12 mouse cellular contexts compared by ENCODE assay signal in the genomic region with DNA sequence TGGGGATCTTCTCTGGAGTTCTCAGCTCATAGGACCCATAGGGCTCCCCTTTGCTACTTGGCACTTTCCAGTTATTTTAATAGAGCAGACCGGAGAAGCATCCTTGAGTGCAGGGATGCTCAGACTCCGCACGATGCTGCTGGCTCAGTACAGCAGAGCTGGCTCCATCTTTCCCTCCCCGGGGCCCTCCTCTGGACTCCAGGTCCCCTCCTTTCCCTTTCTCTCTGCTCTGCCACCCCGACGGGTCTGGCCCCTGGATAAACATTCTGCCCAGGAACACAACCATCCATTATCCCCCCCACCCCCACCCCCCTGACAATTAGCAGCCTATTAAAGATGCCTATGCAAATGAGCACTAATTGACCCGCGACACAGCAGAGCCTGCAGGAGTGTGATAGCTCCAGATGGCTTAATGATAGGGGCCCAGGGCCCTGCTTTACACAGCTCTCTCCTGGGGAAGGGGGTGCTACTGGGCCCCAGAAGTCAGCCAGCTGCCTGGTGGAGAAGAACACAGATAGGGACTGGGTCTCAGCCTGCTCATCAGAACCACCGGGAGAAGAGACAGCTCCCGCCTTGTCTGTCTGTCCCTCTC. TPM values are rescaled to one million over a fixed set of nuclear protein-coding genes. Genes with fewer than 3 reads are reported as not detected.
A peak's percentile ranks its signal among the peaks of the same experiment; 100 is the strongest.
DNase-seq lines count a peak whose midpoint lies in the region; ATAC-seq and TF ChIP-seq lines count a peak whose summit lies in the region.
"Had no signal": no experiment of that assay in that cellular context is flagged by ENCODE, and none has a peak within 500 bp of the region (broad histone marks: within the 10 kb centered on the region; RNA-seq: fewer than 3 reads in every experiment).

No protein-coding gene starts in this region.

- no peaks in the 10 kb centered on the region for H3K36me3 ChIP-seq in forebrain, embryonic 16.5 days (ENCODE audit: control insufficient read depth, insufficient read depth)
- no peaks in the 10 kb centered on the region for H3K36me3 ChIP-seq in liver, embryonic 13.5 days
- H3K36me3 ChIP-seq in neural tube, embryonic 15.5 days, result no peaks in the 10 kb centered on the region
- H3K36me3 ChIP-seq: lung, embryonic 15.5 days had no signal

- H3K4me2 ChIP-seq in forebrain, embryonic 16.5 days (ENCODE audit: low read length), result no peak overlapping the region
- H3K4me2 ChIP-seq in liver, embryonic 13.5 days, result peak overlapping the region; percentile 28; the same call in 1 of the 2 replicates
- H3K4me2 ChIP-seq in neural tube, embryonic 15.5 days, result no peak overlapping the region
- H3K4me2 ChIP-seq: lung, embryonic 15.5 days had no signal

- DNase-seq in layer of hippocampus, adult 2 months (ENCODE audit: low spot score in 2 of 2), result no peak
- no peak for DNase-seq in layer of hippocampus, postnatal 36 days
- DNase-seq in liver, embryonic 13.5 days, result peak; percentile 23
- DNase-seq in frontal cortex, postnatal 10 days (ENCODE audit: low spot score in 2 of 2), result no peak
- no peak for DNase-seq in heart, adult 9 months (ENCODE audit: low spot score in 2 of 2)
- no peak for DNase-seq in lung, postnatal 4 days
- DNase-seq: gastrocnemius, postnatal 36 days; kidney, adult 11 months; thymus, adult 18-20 months had no signal

- no peak overlapping the region for H3K9ac ChIP-seq in forebrain, embryonic 16.5 days (replicated peaks; ENCODE audit: low read depth, low read length)
- no peak overlapping the region for H3K9ac ChIP-seq in liver, embryonic 13.5 days
- no peak overlapping the region for H3K9ac ChIP-seq in neural tube, embryonic 15.5 days (replicated peaks)
- H3K9ac ChIP-seq: lung, embryonic 15.5 days had no signal

- WGBS in forebrain, embryonic 16.5 days, result 8% methylated on average over 10 of the region's 10 CpGs
- WGBS in liver, embryonic 13.5 days (ENCODE audit: insufficient replicate concordance), result 19% methylated on average over 10 of the region's 10 CpGs
- WGBS in neural tube, embryonic 15.5 days, result 13% methylated on average over 10 of the region's 10 CpGs

- peaks cover 24% of the 10 kb centered on the region for H3K4me1 ChIP-seq in forebrain, embryonic 16.5 days (replicated peaks; ENCODE audit: control insufficient read depth, insufficient read depth, low read length)
- H3K4me1 ChIP-seq in liver, embryonic 13.5 days (replicated peaks), result peaks cover 6% of the 10 kb centered on the region
- peaks cover 43% of the 10 kb centered on the region for H3K4me1 ChIP-seq in neural tube, embryonic 15.5 days
- H3K4me1 ChIP-seq: lung, embryonic 15.5 days had no signal

- H3K9me3 ChIP-seq in forebrain, embryonic 16.5 days (ENCODE audit: control insufficient read depth, low read length), result no peaks in the 10 kb centered on the region
- no peaks in the 10 kb centered on the region for H3K9me3 ChIP-seq in liver, embryonic 13.5 days (replicated peaks)
- no peaks in the 10 kb centered on the region for H3K9me3 ChIP-seq in neural tube, embryonic 15.5 days (replicated peaks)
- H3K9me3 ChIP-seq: lung, embryonic 15.5 days had no signal

- H3K27me3 ChIP-seq in forebrain, embryonic 16.5 days (replicated peaks; ENCODE audit: control insufficient read depth, insufficient read depth, low read length), result no peaks in the 10 kb centered on the region
- 0 out of 2 replicates have a peak, but pooled peaks cover 7% of the 10 kb centered on the region for H3K27me3 ChIP-seq in liver, embryonic 13.5 days
- no peaks in the 10 kb centered on the region for H3K27me3 ChIP-seq in neural tube, embryonic 15.5 days (replicated peaks)
- H3K27me3 ChIP-seq: lung, embryonic 15.5 days had no signal

- ATAC-seq in forebrain, embryonic 16.5 days, result peak; percentile 97
- ATAC-seq in liver, embryonic 13.5 days (ENCODE audit: low read depth), result peak; percentile 89
- peak; percentile 60; the same call in 1 of the 2 replicates for ATAC-seq in neural tube, embryonic 15.5 days (ENCODE audit: low FRiP score)

- peak overlapping the region; percentile 32; the same call in 1 of the 2 replicates for H3K27ac ChIP-seq in layer of hippocampus, adult 2 months
- peak overlapping the region; percentile 62 for H3K27ac ChIP-seq in forebrain, embryonic 16.5 days (ENCODE audit: low read length)
- H3K27ac ChIP-seq in liver, embryonic 13.5 days, result no peak overlapping the region
- 0 out of 2 replicates have a peak overlapping the region, but pooled peaks have one; percentile 23 for H3K27ac ChIP-seq in neural tube, embryonic 15.5 days (replicated peaks)
- H3K27ac ChIP-seq: lung, embryonic 15.5 days had no signal

- no peak overlapping the region for H3K4me3 ChIP-seq in layer of hippocampus, adult 2 months
- H3K4me3 ChIP-seq in forebrain, embryonic 16.5 days (replicated peaks; ENCODE audit: low read length), result no peak overlapping the region
- no peak overlapping the region for H3K4me3 ChIP-seq in liver, embryonic 13.5 days (replicated peaks)
- H3K4me3 ChIP-seq in neural tube, embryonic 15.5 days (replicated peaks), result no peak overlapping the region
- H3K4me3 ChIP-seq: lung, embryonic 15.5 days had no signal

- TF ChIP-seq CTCF in layer of hippocampus, adult 2 months (conservative IDR thresholded peaks at IDR 0.05), result no peak

RNA-seq across cellular contexts. Expression of a gene that starts 52.8 kb away (rescaled TPM):
- 10 to 100 TPM; 85.0 to 89.1 TPM for total RNA-seq in layer of hippocampus, adult 2 months (2021)
- total RNA-seq in layer of hippocampus, postnatal 36 days (2021), result 10 to 100 TPM; 83.5 to 86.8 TPM
- polyA plus RNA-seq in forebrain, embryonic 16.5 days (2015; fragmentation: Nextera tagmentation; extraction: Ambion mirVana), result 6.6 and 11.3 TPM in 2 replicates
- polyA plus RNA-seq in liver, embryonic 13.5 days (2015; fragmentation: Nextera tagmentation; extraction: Ambion mirVana), result 0.06 and 0.10 TPM in 2 replicates
- 18.2 and 22.6 TPM in 2 replicates for polyA plus RNA-seq in neural tube, embryonic 15.5 days (2015; fragmentation: Nextera tagmentation; extraction: Ambion mirVana)
